Mouse (Mus musculus): Measurements from ENCODE around the gene Stk39. TPM values are rescaled to one million over a fixed set of nuclear protein-coding genes. Genes with fewer than 3 reads are reported as not detected.

Stk39 gene
- polyA plus RNA-seq, 1 experiment: not detected

GRCm38 (mm10) chr2:68241640-68242039, 230.4 kb downstream of the Stk39 start:
- no peak for TF ChIP-seq GATA1 (IDR thresholded peaks at IDR 0.05; ENCODE audit: low read length)

DNA sequence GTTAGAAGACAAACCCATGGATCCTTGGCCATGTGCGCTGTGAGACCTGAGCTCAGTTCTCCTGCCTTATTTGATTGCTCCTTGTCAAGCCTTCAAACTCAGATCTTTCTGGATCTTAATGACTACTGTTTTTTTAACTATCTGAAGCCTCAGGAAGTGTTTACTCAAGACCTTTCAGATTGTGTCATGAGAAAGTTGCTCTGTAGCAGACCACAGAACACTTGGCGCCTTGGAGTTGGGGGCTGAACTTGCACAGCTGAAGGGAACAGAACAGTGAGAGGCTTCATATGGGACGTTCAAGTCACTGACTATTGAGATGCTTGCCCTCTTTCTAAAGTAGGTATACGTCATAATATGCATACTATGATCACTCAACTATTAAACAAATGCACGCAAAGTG, 239.1 kb downstream of the Stk39 start:
- no peak for TF ChIP-seq GATA1 (IDR thresholded peaks at IDR 0.05; ENCODE audit: low read length)

- TF ChIP-seq GATA1 (IDR thresholded peaks at IDR 0.05; ENCODE audit: low read length): no peak
Observed at GRCm38 (mm10) chr2:68229872-68230271, 242.2 kb downstream of the Stk39 start.

GRCm38 (mm10) chr2:68229081-68229480, 243.0 kb downstream of the Stk39 start:
- no peak for TF ChIP-seq GATA1 (IDR thresholded peaks at IDR 0.05; ENCODE audit: low read length)

- no peak for TF ChIP-seq GATA1 (IDR thresholded peaks at IDR 0.05; ENCODE audit: low read length)
Observed at GRCm38 (mm10) chr2:68222227-68222873, 249.7 kb downstream of the Stk39 start.

DNA sequence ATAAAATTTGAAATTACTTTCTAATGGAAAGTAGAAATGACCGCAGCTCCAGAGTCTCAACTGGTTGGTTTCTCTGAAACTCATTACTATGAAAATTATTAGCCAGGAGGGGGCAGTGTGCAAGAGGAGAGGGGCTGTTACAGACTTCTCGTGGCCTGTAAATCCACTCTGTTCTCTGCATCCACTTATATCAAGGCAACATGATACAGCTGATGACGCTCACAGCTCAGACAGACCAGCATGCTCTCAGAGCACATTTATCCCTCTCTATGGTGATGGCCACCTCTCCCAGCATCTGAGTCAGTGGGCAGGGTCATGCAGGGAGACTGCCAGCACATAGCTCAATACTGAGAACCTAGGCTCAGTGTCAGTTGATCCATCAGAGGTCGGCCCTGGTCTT, 250.8 kb downstream of the Stk39 start:
- TF ChIP-seq GATA1 (IDR thresholded peaks at IDR 0.05; ENCODE audit: low read length): no peak

GRCm38 (mm10) chr2:68219823-68220222, 252.2 kb downstream of the Stk39 start:
- no peak for TF ChIP-seq GATA1 (IDR thresholded peaks at IDR 0.05; ENCODE audit: low read length)

DNA sequence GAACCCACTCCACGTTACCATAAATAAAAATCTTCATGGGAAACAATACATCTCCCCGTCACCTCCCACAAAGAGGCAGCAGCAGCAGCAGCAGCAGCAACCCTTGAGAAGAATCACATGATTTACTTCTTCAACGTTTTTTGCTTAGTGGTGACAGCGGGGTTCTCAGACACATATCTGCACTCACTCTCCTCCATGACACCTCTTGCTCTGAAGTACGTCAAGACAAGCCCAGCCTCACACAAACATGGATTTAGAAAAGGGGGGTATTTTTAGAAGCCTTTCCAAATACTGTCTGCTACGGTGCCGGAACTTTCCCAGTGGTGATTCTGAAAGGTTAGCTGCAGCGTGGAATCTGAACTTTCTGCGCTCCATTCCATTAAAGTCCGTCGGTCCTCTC, 256.9 kb downstream of the Stk39 start:
- TF ChIP-seq GATA1 (IDR thresholded peaks at IDR 0.05; ENCODE audit: low read length): no peak

- no peak for TF ChIP-seq GATA1 (IDR thresholded peaks at IDR 0.05; ENCODE audit: low read length)
Observed at GRCm38 (mm10) chr2:68214400-68214799, 257.7 kb downstream of the Stk39 start.

- TF ChIP-seq GATA1 (IDR thresholded peaks at IDR 0.05; ENCODE audit: low read length): no peak
Observed at GRCm38 (mm10) chr2:68211443-68211842, 260.6 kb downstream of the Stk39 start.

- TF ChIP-seq GATA1 (IDR thresholded peaks at IDR 0.05; ENCODE audit: low read length): no peak
Observed at GRCm38 (mm10) chr2:68196245-68196644, 275.8 kb downstream of the Stk39 start.

GRCm38 (mm10) chr2:68194444-68194843, 277.6 kb downstream of the Stk39 start:
- no peak for TF ChIP-seq GATA1 (IDR thresholded peaks at IDR 0.05; ENCODE audit: low read length)

GRCm38 (mm10) chr2:68193465-68193837, 278.6 kb downstream of the Stk39 start:
- TF ChIP-seq GATA1 (IDR thresholded peaks at IDR 0.05; ENCODE audit: low read length): no peak

DNA sequence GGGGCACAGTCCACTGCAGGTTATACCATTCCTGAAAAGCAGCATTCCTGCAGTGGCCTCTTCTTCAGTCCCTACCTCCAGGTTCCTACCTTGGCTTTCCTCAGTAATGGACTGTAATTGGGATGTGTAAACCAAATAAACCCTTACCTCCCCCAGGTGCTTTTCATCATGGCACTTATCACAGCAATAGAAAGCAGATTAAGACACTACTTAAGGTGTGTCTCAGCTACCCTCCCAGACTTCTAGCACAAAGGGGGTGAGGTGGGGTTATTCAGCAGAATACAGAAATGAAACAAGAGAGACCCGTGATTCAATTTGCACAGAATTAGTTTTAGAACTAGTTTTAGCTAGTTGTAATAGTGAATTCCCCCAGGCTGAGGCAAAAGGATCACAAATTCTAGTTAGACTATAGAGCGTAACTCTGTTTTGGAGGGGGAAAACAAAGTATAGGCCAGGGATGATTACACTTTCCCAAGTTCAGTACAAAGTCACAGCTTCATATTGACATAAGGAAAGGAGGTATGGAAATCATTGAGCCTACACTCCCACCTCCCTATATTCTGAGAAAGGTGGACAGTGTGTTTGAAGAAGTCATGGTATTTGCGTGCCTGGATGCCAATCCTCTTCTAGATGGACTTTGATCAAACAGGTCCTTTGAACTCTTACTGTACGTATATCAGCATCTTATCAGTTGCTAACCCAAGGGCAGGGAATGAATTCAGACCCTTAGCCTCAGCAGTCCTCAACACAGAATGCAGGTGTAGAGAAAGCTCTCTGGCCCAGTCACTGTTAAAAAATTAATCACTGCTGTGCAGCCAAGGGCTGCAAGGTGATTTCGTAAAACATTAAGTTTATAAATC, 279.2 kb downstream of the Stk39 start:
- no peak for TF ChIP-seq GATA1 (IDR thresholded peaks at IDR 0.05; ENCODE audit: low read length)

GRCm38 (mm10) chr2:68176425-68176824, 295.6 kb downstream of the Stk39 start:
- no peak for TF ChIP-seq GATA1 (IDR thresholded peaks at IDR 0.05; ENCODE audit: low read length)

- no peak for TF ChIP-seq GATA1 (IDR thresholded peaks at IDR 0.05; ENCODE audit: low read length)
Observed at GRCm38 (mm10) chr2:68171306-68171705, 300.8 kb downstream of the Stk39 start.

DNA sequence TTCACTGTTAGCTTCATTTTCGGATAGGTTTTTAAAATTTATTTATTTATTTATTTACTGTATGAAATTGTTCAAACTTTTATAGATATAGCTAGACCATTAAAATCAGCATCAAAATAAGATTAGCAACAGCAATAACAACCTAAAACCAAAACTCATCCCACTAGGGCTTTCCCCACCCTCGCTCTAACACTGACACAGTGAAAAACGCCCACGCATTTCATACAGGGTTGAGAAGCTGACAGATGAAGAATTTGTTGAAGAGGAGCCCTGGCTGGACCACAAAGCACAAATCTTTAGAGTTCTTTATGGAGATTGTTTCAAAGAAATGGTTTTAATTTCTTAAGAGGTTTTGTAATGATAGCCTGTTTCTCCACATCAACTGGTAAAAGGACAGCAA, 310.1 kb downstream of the Stk39 start:
- no peak for TF ChIP-seq GATA1 (IDR thresholded peaks at IDR 0.05; ENCODE audit: low read length)

Measured in G1E-ER4 (cell line).